Mouse (Mus musculus) layer of hippocampus, adult 11-12 months (tissue): ENCODE results near the gene Spesp1.

Source experiments
- DNase-seq: peaks from one replicate; pipeline ENCODE4 v3.0.0; 2022; ENCODE audit warnings: low spot score

The Spesp1 gene

DNA sequence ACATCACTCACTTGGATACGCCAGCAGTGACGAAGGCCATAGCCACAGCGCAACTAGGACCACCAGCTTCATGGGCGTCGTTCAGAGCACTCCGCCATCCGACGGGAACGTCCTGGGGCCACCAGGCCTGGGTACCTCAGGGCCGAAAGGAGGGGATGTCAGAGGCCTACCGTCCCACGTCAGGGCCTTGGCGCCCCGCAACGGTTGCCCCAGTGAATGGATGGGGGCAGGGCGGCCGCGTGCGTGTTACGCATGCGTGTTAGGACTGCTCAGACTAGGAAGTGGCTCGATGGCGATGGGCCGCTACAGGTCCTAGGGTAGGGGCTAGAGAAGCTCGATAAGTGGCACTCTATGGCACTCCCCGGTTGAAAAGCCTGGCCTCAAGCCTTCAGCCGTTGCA lies at the start of gene Spesp1:
Gene Spesp1 (minus strand): TSS at position 218 of the 400 bp plus-strand sequence.
- no peak for DNase-seq

DNA sequence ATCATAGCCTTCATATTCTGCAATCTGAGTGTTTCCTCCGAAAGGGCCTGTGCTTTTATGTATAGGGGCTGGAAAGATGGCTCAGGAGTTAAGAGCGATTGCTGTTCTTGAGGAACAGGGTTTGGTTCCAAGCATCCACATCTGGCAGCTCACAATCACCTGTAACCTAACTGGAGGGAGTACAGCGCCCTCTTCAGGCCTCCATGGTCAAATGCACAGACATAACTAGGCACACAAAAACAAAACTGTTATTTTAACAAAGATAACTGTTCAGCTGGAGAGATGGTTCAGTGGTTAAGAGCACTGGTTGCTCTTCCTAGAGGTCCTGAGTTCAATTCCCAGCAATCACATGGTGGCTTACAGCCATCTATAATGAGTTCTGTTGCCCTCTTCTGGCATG lies 44.0 kb upstream of the Spesp1 start:
- no peak for DNase-seq

DNA sequence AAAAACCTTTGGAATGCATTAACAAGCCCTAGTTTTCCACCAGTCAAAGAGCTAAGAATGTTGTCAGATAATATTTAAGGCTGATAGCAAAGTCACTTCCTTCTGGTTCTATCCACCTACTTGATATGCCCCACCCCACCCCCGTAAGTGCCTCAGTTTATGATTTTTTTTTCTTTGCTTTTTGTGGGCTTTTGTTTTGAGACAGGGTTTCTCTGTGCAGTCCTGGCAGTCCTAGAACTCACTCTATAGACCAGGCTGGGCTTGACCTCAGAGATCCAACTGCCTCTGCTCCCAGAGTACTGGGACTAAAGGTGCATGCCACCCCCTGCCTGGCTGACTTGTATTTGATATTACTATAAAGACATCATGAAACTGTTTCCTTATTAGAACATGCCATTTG lies 41.8 kb upstream of the Spesp1 start:
- DNase-seq: no peak

DNA sequence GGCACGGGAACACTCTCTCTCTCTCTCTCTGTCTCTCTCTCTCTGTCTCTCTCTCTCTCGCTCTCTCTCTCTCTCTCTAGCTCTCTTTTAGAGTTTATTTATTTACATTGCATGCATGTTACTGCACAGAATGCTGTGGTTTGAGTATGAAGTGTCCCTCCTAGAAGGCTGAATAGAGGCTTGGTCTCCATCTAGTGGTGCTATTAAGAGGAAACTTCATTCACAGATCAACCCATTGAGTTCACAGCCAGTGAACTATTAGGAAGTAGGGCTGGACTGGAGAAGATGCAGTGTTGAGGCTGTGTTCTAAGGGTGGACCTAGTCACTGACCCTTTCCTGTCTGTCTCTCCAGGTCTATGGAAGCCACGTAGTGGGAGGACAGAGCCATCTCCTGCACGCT lies 36.7 kb upstream of the Spesp1 start:
- DNase-seq: no peak

DNA sequence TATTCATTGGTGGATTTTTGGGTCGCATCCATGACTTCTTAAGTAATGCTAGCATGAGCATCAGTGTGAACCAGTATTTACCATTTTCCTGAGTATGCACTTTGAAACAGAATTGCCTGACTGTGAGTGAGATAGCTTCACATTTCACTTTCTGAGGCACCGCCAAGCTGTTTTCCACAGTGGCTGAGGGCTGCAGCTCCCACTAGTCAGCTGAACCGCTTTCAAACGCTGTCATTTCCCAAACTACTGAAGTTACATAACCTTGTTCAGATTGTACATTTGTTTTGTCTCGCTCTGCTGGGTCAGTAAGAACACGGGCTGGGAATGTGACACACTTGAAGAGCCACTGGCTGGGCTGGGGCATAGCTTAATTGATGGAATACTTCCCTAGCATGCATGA lies 33.5 kb upstream of the Spesp1 start:
- peak; percentile 43 for DNase-seq

DNA sequence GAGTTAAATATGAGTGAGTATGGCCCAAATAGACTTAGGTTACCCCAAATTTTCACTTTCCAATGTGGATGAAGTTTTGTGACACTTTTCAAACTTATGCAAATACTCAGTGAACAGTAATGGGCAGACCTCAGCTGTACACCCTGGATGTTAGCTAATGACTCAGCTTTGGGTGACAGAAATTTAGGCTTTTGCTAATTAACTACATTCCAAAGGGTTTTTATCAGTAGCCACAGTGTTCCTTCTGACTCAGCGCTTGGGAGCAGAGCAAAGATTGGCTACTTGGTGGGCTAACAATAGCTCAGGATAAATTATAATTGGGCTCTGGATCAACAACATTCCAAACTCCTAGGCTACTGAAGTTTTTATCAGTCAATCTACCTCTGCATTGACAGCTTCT lies 14.9 kb upstream of the Spesp1 start:
- no peak for DNase-seq

DNA sequence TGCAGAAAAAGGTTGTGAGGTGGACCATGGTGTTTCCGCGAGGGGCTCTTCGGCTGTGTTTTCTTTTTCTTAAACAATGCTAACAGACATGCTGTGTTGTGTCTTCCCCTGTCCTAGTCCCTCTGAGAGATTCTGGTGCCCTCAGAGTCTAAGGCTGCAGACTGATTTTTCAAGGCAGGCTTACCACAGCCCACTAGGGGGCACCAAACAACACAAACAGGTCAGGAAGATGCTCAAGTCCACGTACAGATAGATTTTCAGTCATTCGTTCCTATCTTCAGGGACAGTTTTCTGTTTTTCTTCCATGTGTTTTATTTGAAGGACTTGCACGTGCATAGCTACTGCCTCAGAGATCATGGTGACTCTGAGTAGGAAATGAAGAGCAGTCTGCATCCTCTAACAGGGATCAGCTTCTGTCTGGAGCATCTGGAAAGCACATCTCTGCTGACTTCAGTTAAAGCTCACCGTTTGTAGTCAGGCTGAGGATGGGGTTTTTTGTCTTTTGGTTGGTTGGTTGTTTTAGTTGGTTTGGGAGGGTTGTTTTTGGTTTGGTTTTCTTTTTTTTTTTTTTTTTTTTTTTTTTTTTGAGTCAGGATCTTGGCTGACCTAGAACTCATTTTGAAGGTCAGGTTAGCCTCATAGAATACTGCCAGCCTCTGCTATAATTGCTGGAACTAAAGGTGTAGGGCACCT lies 13.1 kb upstream of the Spesp1 start:
- DNase-seq: peak; percentile 93

DNA sequence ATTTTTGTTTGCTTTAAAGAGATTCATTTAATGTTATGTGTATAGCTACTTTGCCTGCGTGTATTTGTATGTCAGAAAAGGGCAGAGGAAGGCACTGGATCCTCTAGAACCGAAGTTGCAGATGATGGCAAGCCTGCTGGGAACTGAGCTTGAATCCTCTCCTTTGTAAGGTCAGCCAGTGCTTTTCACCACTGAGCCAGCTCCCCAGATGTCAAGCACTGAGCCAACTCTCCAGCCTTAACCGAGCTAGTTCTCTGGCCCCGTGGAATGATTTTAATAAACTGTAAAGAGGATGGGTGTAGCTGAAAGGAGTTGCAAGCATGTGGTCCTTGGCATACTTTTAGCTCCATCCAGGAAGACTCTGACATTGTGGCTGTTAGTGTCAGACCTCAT lies 5.6 kb upstream of the Spesp1 start:
- no peak for DNase-seq

DNA sequence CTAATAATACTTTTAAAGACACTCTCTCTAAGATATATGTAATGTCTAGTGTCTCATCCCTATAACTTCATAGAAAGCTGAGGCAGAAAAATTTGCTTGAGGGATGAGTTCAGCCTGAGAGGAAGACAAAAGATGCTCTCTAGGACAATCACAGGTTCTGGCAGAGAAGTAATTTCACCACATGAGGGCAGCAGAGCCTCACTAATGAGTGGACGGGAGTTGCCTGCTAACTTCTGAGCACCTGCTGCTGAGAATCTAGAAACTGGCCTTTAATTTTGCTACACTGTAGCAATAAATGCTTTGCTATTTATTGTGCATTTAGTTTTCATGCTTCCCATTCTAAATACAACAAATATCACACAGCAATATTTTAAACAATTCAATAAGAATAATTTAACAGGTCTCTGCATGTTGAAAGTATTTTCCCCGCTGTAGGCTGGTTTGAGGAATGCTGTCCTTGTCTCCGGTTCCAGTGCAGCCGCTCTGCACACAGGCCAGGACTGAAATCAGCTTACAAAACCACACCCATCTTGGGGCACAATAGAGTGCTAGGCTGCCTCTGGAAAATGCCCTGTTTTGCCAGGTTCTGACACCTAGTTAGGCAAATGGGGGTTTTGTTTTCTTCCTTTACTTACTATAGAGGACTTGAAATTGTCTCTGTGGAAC lies 5.1 kb upstream of the Spesp1 start:
- peak; percentile 80 for DNase-seq

DNA sequence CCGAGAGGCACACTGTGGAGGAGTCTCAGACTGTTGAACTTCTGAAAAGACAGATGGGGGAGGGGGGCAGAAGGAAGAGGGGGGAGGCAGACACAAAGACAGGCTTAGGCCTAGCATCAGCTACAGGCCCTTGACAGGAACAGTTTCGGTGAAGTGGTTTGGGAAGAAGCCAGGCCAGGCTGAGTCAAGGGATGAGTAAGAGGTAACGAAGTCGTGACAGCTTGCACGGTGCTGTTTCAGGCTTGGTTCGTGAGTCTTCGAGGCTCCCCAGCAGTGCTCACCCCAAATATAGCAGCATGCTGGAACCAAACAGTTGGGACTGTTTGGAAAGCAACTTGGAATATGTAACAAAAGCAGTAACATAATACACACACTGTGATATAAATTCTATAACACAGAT lies 2.3 kb upstream of the Spesp1 start:
- peak; percentile 66 for DNase-seq

DNA sequence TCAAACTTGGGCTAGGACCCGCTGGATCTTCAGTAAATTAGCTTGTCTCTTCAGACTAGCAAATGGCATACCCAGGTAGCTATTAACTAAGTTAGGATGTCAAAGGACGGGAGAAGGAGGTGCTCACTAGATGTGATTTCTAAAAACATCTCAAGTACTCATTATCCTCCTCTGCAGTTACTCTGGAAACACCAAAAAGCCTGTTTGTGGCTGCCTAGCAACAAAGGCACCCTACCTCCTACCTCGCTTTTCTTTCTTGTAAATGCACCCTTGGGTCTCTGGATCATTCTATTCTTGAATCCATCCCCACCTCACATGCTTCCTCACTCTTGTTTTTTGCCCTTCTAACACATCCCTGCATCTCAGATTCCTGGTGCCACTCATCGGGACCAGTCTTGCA lies 5.1 kb downstream of the Spesp1 start:
- DNase-seq: no peak

DNA sequence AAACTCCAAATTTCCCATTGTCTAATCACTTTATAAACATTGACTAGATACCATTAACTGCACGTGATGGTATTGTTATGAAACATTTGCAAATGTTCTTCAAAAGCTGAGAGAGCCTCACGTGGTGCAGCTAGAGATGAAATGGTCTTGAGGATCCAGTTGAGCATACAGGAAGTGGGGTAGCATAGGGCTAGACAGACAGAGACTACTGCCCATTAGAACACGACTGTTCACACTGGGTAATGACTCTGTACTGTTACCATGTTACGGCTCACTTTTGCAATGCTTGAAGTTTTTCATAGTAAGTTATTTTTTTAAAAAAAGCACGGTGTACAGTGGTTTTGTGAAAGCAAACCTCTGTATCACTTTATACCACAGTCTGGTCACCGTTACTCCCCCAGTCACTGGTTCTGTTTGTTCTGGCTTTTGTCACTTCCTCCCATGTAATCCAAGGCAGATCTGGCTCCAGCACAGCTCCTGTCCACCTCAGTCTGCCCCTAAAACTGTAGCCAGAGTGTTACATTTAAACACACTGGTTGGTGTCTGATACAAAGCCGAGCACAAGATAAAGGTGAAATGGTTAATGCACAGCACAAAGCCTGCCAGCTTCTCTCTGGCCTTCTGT lies 11.1 kb downstream of the Spesp1 start:
- DNase-seq: no peak

DNA sequence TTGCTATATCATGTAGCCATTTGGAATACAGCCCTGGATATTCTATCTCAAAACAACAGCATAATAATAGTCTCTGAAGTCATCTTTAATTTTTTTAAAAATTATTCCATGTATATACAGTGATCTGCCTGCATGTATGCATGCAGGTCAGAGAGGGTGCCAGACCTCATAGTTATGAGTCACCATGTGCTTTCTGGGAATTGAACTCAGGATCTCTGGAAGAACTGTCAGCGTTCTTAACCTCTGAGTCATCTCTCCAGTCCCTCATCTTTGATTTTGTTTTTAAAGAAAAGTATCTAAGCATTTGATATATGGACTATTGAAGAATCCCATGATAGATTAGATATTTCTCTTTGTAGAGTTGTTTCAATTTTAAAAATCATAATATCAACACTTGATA lies 12.8 kb downstream of the Spesp1 start:
- no peak for DNase-seq

DNA sequence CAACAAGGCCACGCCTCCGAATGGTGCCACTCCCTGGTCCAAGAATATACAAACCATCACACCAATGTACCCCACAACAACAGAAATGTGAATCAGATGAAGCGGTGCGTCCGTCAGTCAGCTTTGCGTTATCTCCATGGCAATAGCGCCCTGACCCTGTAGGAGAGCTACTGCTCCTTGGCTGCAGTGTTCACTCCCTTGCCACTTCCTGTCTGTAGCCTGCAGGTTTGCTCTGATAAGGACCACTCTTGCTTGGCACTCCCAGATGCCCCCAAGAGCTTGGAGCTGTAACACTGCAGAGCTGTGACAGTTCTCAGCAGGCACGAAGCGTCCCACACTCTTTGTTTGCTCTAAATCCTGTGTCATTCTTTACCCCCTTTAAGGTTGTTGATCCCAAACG lies 16.7 kb downstream of the Spesp1 start:
- no peak for DNase-seq

DNA sequence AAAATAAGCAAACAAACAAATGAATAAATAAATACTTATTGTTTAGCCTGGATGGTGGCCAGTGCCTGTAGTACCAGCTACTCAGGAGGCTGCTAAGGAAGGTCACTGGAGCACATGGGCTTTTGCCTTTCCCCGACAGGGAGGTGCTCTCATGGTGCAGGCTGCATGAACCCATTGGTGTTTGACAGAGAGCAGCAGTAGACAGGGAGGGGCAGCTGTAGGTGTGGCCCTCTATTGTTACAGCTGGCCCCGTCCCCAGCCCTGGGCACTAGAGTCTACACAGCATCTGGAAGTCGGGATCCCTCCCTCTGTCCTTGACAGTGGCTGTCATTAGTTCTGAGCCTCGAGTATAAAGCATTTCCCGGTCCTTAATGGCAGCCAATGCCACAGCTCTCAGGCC lies 18.4 kb downstream of the Spesp1 start:
- no peak for DNase-seq

DNA sequence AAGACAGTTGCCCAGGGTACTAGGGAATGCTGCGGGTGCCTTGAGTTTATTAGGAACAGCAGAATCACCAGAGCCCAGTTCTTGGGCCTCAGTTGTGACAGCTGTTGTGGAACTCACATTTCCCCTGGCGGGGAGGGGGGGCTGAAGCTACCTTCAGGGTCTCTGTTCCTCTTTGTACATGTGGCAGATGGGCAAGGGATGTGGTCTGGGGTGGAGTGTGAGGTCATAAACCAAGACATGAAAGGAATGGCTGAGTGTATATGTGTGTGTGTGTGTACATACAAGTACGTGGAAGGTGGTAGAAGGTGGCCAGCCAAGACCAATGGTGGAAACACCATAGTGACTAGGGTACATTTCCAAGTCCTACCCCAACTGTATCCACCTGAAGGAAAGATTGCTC lies 20.6 kb downstream of the Spesp1 start:
- no peak for DNase-seq

DNA sequence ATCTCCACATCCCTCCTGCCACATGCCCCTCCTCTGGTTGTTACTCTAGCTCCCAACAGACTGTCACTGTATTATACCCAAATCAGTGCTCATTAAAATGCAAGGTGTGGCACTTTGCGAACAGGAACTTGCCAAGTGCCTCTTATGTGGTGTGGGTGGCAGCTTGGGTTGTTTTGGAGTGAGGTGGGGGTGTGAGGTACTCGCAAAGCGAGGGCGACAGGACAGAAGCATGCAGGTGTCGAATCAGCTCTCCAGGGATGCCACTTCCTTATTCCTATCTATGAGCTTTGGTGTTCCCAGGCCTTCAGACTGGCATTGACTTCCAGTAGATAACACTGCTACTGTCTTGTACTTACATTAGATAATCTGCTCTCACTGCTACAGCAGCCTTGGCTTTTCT lies 21.0 kb downstream of the Spesp1 start:
- DNase-seq: no peak

DNA sequence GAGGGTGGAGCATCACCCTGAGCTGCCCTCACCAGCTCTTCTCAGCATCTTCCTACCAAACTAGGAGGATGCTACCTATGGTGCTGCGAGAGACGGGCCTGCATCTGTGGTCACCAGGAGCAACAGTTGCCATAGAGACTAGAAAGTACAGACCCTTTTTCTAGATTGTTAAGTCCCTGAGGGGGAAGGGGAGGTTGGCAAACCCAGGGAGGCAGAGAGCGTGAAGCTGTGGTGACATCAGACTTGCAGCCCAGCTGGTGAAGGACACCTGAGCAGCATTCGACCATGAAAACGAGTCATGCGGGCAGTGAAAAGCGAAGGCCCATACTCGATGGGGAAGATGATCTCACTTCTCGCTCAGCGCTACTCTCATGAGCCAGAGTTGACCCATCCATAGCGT lies 24.0 kb downstream of the Spesp1 start:
- DNase-seq: peak; percentile 30

DNA sequence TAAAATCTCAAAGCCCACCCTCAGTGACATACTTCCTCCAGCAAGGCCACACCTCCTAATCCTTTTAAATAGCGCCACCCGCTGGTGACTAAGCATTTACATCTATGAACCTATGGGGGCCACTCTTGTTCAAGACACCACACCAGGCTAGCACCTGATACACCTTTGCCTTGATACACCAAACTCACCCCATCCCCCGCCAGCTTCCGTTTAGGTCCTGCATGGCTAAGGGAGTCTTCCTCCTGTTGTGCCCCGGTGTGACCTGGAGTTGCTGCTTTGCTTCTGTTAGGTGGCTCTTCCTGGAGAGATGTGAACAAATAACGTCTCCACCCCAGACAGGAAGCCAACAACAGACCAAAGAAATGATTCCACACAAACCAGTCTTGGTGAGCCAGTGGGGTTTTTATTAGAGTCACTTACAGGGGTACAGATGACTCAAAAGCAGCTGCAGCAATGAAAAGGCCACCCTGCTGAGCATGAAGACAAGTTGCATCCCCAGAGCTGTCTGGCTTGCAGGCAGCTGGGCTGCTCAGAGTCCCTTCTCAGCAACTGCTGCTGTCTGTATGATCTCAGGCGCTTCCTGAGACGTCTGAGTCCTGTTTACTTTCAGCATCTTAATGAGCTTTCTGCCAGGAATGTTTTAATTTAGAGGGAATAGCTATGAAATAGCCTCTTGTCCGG lies 26.0 kb downstream of the Spesp1 start:
- DNase-seq: peak; percentile 12

DNA sequence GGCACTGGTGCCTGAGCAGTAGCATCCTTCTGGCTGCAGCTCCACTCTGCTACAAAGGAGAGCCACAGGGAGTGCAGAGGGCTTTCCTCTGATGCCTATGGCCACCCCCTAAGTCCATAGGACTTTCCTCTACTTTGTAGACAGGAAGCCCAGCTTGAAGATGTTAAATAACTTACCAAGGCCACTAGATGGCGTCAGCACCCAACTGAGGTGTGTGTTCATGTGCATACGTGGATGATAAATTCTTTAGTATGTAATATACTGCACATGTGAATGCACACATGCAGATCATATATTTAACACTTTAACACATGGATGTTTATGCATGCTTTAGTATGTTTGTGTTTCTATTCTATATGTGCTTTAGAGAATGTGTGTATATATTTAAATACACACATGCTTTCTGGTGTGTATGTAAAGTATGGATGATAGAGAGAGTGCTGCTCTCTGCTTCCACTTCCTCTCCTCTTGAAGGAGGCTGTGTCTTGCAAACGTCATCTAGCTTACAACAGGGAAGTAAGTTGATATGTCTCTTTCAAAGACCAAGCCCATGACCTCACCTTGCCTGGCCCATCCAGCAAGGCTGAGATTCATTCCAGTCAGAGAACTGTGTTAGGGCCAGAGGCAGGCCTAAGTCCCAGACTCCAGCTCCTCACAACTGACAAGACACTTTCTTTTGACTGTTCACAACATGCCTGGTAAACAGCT lies 28.1 kb downstream of the Spesp1 start:
- no peak for DNase-seq

DNA sequence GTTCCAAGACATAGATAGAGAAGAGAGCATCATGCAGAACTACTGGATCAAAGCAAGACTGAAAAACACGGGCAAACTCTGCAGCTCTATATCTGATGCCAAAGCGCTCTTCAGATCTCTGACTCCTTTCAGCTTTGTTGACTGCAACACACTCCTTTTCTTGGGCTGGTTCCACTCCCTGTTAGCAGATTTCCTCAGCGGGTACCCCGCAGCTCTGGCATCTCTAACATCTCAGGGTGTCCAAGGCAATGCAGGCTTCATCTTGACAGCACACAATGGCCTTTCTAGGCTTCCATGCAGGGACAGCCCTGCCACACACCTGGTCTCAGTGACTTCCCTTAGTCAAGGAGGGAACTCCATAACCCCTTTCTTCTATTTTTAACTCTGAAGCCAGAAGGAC lies 31.7 kb downstream of the Spesp1 start:
- no peak for DNase-seq

DNA sequence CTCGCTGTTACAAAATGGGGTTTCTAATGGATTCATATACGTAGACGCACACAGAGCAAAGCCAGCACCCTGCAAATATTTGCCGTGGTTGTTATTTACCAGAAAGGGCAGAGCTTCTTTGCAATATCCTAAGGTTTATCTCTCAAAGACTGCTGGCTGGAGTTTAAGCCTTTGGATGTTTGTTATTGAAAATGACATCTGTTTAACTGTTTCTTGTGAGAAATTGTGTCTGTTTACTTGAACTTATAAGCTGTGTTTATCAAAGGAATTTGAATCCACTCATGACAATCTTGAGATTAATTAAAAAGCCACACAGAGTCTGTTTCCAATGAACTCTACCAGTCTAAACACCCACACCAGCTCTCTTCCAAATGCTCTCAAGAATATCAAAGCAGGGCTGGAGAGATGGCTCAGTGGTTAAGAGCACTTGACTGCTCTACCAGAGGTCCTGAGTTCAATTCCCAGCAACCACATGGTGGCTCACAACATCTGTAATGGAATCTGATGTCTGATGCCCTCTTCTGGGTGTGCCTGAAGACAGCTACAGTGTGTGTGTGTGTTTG lies 35.5 kb downstream of the Spesp1 start:
- no peak for DNase-seq
